Mouse (Mus musculus): Measurements from ENCODE around the gene Erc2. TPM values are rescaled to one million over a fixed set of nuclear protein-coding genes. Genes with fewer than 3 reads are reported as not detected.

Erc2 gene
- total and polyA plus RNA-seq, 3 experiments = not detected

- Histone ChIP-seq H3K27me3 (replicated peaks) (no peaks in the 10 kb centered on the region), H3K27ac (ENCODE audit: insufficient read depth, low read depth) (no peak overlapping the region), H3K4me2 (ENCODE audit: insufficient read depth, low read depth, poor library complexity, severe bottlenecking) (no peak overlapping the region), H3K79me2 (replicated peaks; ENCODE audit: control insufficient read depth, extremely low read depth, insufficient read depth, poor library complexity, severe bottlenecking) (no peaks in the 10 kb centered on the region), H3K9me3 (replicated peaks; ENCODE audit: low read length) (peaks cover 76% of the 10 kb centered on the region), H3K4me3 (replicated peaks in 1 of 3; ENCODE audit: low read depth in 2 of 3, low read length in 2 of 3, poor library complexity in 1 of 3) (no peak overlapping the region), H3K4me1 (ENCODE audit: control insufficient read depth in 1 of 2, insufficient read depth in 2 of 2) (no peaks in the 10 kb centered on the region), H3K36me3 (replicated peaks in 1 of 2; ENCODE audit: control insufficient read depth in 1 of 2, insufficient read depth in 1 of 2, low read length in 1 of 2) (no peaks in the 10 kb centered on the region), H3K9ac (ENCODE audit: insufficient read depth, low read depth) (no peak overlapping the region)
- TF ChIP-seq NELFE (IDR thresholded peaks at IDR 0.05; ENCODE audit: low read depth, low read length) (no peak), TBP (conservative IDR thresholded peaks at IDR 0.05; ENCODE audit: low read depth, low read length) (no peak), POLR2A (IDR thresholded peaks at IDR 0.05; ENCODE audit: low read depth, low read length) (no peak), USF1 (IDR thresholded peaks at IDR 0.05; ENCODE audit: low read depth, low read length) (no peak), RCOR1 (conservative IDR thresholded peaks at IDR 0.05; ENCODE audit: low read depth, low read length) (no peak), ZMIZ1 (IDR thresholded peaks at IDR 0.05; ENCODE audit: low read depth, low read length) (no peak), MYC (IDR thresholded peaks at IDR 0.05; ENCODE audit: low read depth, low read length) (no peak), MXI1 (IDR thresholded peaks at IDR 0.05; ENCODE audit: low read depth, low read length) (no peak), SIN3A (IDR thresholded peaks at IDR 0.05; ENCODE audit: low read length) (no peak), ZNF384 (IDR thresholded peaks at IDR 0.05; ENCODE audit: low read depth, low read length) (no peak), EP300 (IDR thresholded peaks at IDR 0.05; ENCODE audit: low read length) (no peak), ELF1 (IDR thresholded peaks at IDR 0.05; ENCODE audit: low read depth, low read length) (no peak), CHD2 (IDR thresholded peaks at IDR 0.05; ENCODE audit: low read length) (no peak), RAD21 (IDR thresholded peaks at IDR 0.05; ENCODE audit: low read depth, low read length) (no peak), CHD1 (IDR thresholded peaks at IDR 0.05; ENCODE audit: low read depth, low read length) (no peak), CTCF (conservative IDR thresholded peaks at IDR 0.05 in 1 of 2, IDR thresholded peaks at IDR 0.05 in 1 of 2; ENCODE audit: low read depth in 2 of 2, low read length in 2 of 2) (no peak), MEF2A (IDR thresholded peaks at IDR 0.05; ENCODE audit: borderline replicate concordance, low read depth, low read length) (no peak), JUND (conservative IDR thresholded peaks at IDR 0.05; ENCODE audit: low read depth, low read length) (no peak), USF2 (conservative IDR thresholded peaks at IDR 0.05; ENCODE audit: low read depth, low read length) (no peak), KAT2A (IDR thresholded peaks at IDR 0.05; ENCODE audit: insufficient replicate concordance, low read length) (no peak)
- DNase-seq (ENCODE audit: extremely low read depth) = no peak
- in situ Hi-C loops (cut with MboI; ENCODE audit: low pct_ligation_motif_present, low pct_unique_long_range_greater_than_20kb, low sequenced_read_pairs) = no loop called here
- dilution Hi-C loops (cut with MboI; ENCODE audit: extremely low pct_ligation_motif_present, extremely low pct_unique_long_range_greater_than_20kb, low sequenced_read_pairs) = no loop called here
These were observed 716.9 kb downstream of the Erc2 start for GRCm38 (mm10) chr14:28339146-28339545.

DNA sequence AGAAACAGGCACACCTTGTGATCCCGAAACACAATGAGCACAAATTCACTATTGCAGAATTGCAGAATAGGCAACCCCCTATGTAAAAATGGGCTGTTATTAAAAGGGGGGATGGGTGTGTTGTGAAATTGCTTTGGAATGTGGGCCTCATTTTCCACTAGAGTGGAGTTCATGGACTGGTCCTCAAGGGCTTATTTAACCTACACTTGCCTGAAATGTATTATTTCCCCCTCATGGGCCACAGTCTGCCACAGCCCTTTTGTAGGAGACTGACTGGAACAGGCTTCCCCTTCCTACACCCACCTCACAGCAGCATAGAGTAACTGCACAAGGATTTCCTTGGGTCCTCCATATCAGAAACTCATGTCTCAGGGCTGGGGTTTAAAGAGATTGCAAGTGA lies 726.9 kb downstream of the Erc2 start:
- DNase-seq (ENCODE audit: extremely low read depth) = no peak
- Histone ChIP-seq H3K27ac (ENCODE audit: insufficient read depth, low read depth) (no peak overlapping the region), H3K4me1 (ENCODE audit: control insufficient read depth in 1 of 2, insufficient read depth in 2 of 2) (no peaks in the 10 kb centered on the region), H3K79me2 (replicated peaks; ENCODE audit: control insufficient read depth, extremely low read depth, insufficient read depth, poor library complexity, severe bottlenecking) (no peaks in the 10 kb centered on the region), H3K36me3 (replicated peaks in 1 of 2; ENCODE audit: control insufficient read depth in 1 of 2, insufficient read depth in 1 of 2, low read length in 1 of 2) (no peaks in the 10 kb centered on the region), H3K9ac (ENCODE audit: insufficient read depth, low read depth) (no peak overlapping the region), H3K9me3 (replicated peaks; ENCODE audit: low read length) (peaks cover 77% of the 10 kb centered on the region), H3K27me3 (replicated peaks) (no peaks in the 10 kb centered on the region), H3K4me2 (ENCODE audit: insufficient read depth, low read depth, poor library complexity, severe bottlenecking) (no peak overlapping the region), H3K4me3 (replicated peaks in 1 of 3; ENCODE audit: low read depth in 2 of 3, low read length in 2 of 3, poor library complexity in 1 of 3) (no peak overlapping the region)
- dilution Hi-C loops (cut with MboI; ENCODE audit: extremely low pct_ligation_motif_present, extremely low pct_unique_long_range_greater_than_20kb, low sequenced_read_pairs) = no loop called here
- in situ Hi-C loops (cut with MboI; ENCODE audit: low pct_ligation_motif_present, low pct_unique_long_range_greater_than_20kb, low sequenced_read_pairs) = no loop called here
- TF ChIP-seq SMC3 (IDR thresholded peaks at IDR 0.05; ENCODE audit: low read depth, low read length) (no peak), GABPA (IDR thresholded peaks at IDR 0.05; ENCODE audit: insufficient replicate concordance, low read depth, low read length) (no peak), UBTF (IDR thresholded peaks at IDR 0.05; ENCODE audit: low read depth, low read length) (no peak), CTCF (conservative IDR thresholded peaks at IDR 0.05 in 1 of 2, IDR thresholded peaks at IDR 0.05 in 1 of 2; ENCODE audit: low read depth in 2 of 2, low read length in 2 of 2) (no peak), JUND (conservative IDR thresholded peaks at IDR 0.05; ENCODE audit: low read depth, low read length) (no peak), NRF1 (IDR thresholded peaks at IDR 0.05; ENCODE audit: low read depth, low read length) (no peak), BHLHE40 (IDR thresholded peaks at IDR 0.05; ENCODE audit: low read depth, low read length) (no peak), E2F4 (IDR thresholded peaks at IDR 0.05; ENCODE audit: insufficient replicate concordance, low read depth, low read length) (no peak), ETS1 (conservative IDR thresholded peaks at IDR 0.05; ENCODE audit: low read depth, low read length) (no peak), PAX5 (IDR thresholded peaks at IDR 0.05; ENCODE audit: low read length) (no peak), MAFK (IDR thresholded peaks at IDR 0.05; ENCODE audit: insufficient replicate concordance, low read length) (no peak)

Measured in CH12.LX (cell line).